Mouse (Mus musculus): Measurements from ENCODE around the gene Rps27. TPM values are rescaled to one million over a fixed set of nuclear protein-coding genes. Genes with fewer than 3 reads are reported as not detected.

Gene Rps27
- total RNA-seq, 2 experiments from 2014 or later, result 977 to 1,003 TPM

DNA sequence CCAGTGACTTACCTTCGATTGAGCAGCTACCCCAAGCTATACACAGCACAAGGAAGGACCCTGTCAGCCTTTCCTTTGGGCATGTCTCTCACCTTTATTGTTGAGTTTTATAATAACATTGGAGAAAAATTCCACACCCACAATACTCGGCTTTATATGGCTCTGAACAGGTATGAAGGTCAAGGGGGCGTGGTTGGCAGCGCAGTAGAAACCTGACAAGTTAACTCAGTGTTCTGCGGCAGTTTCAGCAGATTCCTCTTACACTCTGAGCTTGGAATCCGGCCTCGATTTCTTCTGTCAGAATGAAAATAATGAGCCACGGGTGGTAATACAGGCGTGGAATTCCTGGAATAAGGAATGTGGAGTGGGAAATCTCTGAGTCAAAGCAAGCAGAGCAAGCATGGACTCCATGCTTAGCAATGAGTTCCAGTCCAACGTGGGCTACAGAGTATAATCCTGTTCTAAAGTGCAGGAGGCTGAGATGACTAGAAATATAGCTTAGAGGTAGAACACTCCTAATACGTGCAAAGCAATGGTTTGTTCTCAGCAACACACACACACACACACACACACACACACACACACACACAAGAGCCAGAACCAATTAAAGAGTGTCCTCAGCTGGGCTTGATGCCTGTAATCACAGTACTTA lies 22.5 kb downstream of the Rps27 start:
- DNase-seq (ENCODE audit: low spot score in 2 of 2), result no peak

DNA sequence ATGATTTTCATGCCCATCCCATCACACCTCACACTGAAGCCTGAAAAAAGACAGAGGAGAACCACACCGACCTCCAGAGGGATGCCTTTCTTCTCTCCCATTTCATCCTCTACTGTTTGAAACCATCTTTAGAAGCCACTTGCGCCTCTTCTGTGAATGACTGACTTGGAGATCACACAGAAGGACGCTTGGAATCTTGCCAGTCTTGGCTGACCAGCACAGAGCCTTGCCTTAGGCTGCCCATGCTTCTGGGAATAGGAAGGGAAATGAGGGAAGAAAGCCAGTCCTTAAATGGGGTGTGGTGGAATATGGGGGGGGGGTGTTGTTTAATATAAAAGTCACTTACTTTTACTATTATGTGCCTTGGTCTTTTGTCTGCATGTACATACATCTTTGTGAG lies 29.9 kb downstream of the Rps27 start:
- no peak for DNase-seq (ENCODE audit: low spot score in 2 of 2)

DNA sequence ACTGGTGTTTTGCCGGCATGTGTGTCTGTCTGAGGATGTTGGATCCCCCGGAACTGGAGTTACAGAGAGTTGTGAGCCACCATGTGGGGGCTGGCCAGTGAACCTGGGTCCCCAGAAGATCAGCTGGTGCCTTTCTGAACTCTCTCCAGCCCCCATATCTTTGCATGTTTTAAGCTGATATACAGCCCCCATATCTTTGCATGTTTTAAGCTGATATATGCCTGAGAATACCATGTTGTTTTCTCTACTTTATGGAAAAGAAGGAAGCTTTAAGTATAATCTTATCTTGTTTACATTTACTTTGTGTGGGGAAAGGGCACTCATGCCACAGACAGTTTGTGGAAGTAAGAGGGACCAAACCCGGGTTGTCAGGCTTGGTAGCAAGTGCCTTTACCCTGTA lies 33.9 kb downstream of the Rps27 start:
- DNase-seq (ENCODE audit: low spot score in 2 of 2), result no peak

Other genes starting within 250 kb of the Rps27 start
- gene Hax1, start 214.9 kb downstream of the Rps27 start, total RNA-seq (2021), result 100 to 1,000 TPM in 1 of 2 experiments, 10 to 100 TPM in 1; 90.8 to 101 TPM
- gene 4933434E20Rik, start 162.0 kb downstream of the Rps27 start, total RNA-seq (2021), result 100 to 1,000 TPM; 101 to 108 TPM
- gene Ubap2l, start 161.0 kb downstream of the Rps27 start, total RNA-seq (2021), result 100 to 1,000 TPM; 163 to 176 TPM
- gene Tpm3, start 141.0 kb downstream of the Rps27 start, total RNA-seq (2021), result 100 to 1,000 TPM; 183 to 206 TPM
- under 1 TPM; 0.14 to 0.30 TPM for gene Nup210l, start 109.5 kb downstream of the Rps27 start, total RNA-seq (2021)
- gene Rab13, start within 50 bp of the Rps27 start, total RNA-seq (2021), result 1 to 10 TPM; 5.5 to 7.6 TPM
- gene Jtb, start 17.9 kb upstream of the Rps27 start, total RNA-seq (2021), result 10 to 100 TPM; 43.0 to 43.5 TPM
- under 1 TPM in 1 of 2 experiments, not detected in 1; 0.40 TPM for gene Creb3l4, start 29.9 kb upstream of the Rps27 start, total RNA-seq (2021)
- 10 to 100 TPM; 43.0 to 43.4 TPM for gene Slc39a1, start 34.5 kb upstream of the Rps27 start, total RNA-seq (2021)
- 10 to 100 TPM; 35.4 to 38.8 TPM for gene Crtc2, start 40.5 kb upstream of the Rps27 start, total RNA-seq (2021)
- 10 to 100 TPM; 33.4 to 37.2 TPM for gene Dennd4b, start 51.5 kb upstream of the Rps27 start, total RNA-seq (2021)
- 10 to 100 TPM; 86.6 to 91.2 TPM for gene Gatad2b, start 79.5 kb upstream of the Rps27 start, total RNA-seq (2021)
- 1 to 10 TPM; 5.9 to 9.3 TPM for gene Slc27a3, start 176.3 kb upstream of the Rps27 start, total RNA-seq (2021)
- 10 to 100 TPM; 63.1 to 66.1 TPM for gene Ints3, start 220.0 kb upstream of the Rps27 start, total RNA-seq (2021)